Mouse (Mus musculus): ENCODE data around the gene Phactr3. TPM values are rescaled to one million over a fixed set of nuclear protein-coding genes. Genes with fewer than 3 reads are reported as not detected.
"Not testable (repeated sequence)": the region's sequence is repeated elsewhere in the genome, so short reads cannot be mapped to it uniquely, and the experiment has no call there.

Gene Phactr3
- 53.9 and 57.5 TPM in 2 replicates for polyA plus RNA-seq (2015; fragmentation: Nextera tagmentation; extraction: Ambion mirVana)

- Histone ChIP-seq H3K36me3 (no peaks in the 10 kb centered on the region), H3K4me1 (peaks cover 11% of the 10 kb centered on the region), H3K9me3 (no peaks in the 10 kb centered on the region), H3K4me2 (replicated peaks) (peak within 1 kb of the TSS; percentile 91), H3K27ac (replicated peaks) (no peak within 1 kb of the TSS), H3K27me3 (peaks cover 19% of the 10 kb centered on the region), H3K4me3 (peak within 1 kb of the TSS; percentile 44), H3K9ac (replicated peaks) (peak within 1 kb of the TSS; percentile 48)
- WGBS, result 1% methylated on average over 45 of the region's 45 CpGs
- peak; percentile 59; the same call in 1 of the 2 replicates for ATAC-seq (replicated peaks)
Observed at GRCm38 (mm10) chr2:178118801-178119560, at the start of gene Phactr3. TSS of gene Phactr3 (plus strand) at chr2:178118975.

- not testable (repeated sequence) for ATAC-seq (replicated peaks); H3K27me3 ChIP-seq; H3K27ac ChIP-seq (replicated peaks); H3K9me3 ChIP-seq; H3K36me3 ChIP-seq; H3K4me1 ChIP-seq
- peak within 1 kb of the TSS; percentile 41; the same call in 1 of the 2 replicates for H3K9ac ChIP-seq (replicated peaks)
- WGBS, result 0% methylated on average over 9 of the region's 14 CpGs
- peak within 1 kb of the TSS; percentile 44 for H3K4me3 ChIP-seq
- peak within 1 kb of the TSS; percentile 47 for H3K4me2 ChIP-seq (replicated peaks)
Observed at GRCm38 (mm10) chr2:178078166-178078717, 40.5 kb upstream of the Phactr3 start, which contains the start of gene Zfp931. TSS of gene Zfp931 (minus strand) at chr2:178078476.

GRCm38 (mm10) chr2:178089586-178089985 is 29.2 kb upstream of the Phactr3 start:
- H3K9me3 ChIP-seq, result no peaks in the 10 kb centered on the region

GRCm38 (mm10) chr2:178098021-178098420 is 20.8 kb upstream of the Phactr3 start:
- Histone ChIP-seq H3K27ac (replicated peaks) (no peak overlapping the region), H3K9ac (replicated peaks) (no peak overlapping the region), H3K4me2 (replicated peaks) (no peak overlapping the region), H3K4me1 (no peaks in the 10 kb centered on the region), H3K27me3 (no peaks in the 10 kb centered on the region; the same call in 1 of the 2 replicates), H3K36me3 (no peaks in the 10 kb centered on the region), H3K9me3 (no peaks in the 10 kb centered on the region), H3K4me3 (no peak overlapping the region)
- no peak for ATAC-seq (replicated peaks)
- 4% methylated on average over 2 of the region's 2 CpGs for WGBS

More at GRCm38 (mm10) chr2:178089586-178089985, 29.2 kb upstream of the Phactr3 start:
- Histone ChIP-seq H3K27ac (replicated peaks) (no peak overlapping the region), H3K9ac (replicated peaks) (no peak overlapping the region), H3K4me3 (no peak overlapping the region), H3K27me3 (no peaks in the 10 kb centered on the region), H3K4me2 (replicated peaks) (no peak overlapping the region), H3K36me3 (no peaks in the 10 kb centered on the region), H3K4me1 (no peaks in the 10 kb centered on the region)
- no peak for ATAC-seq (replicated peaks)

GRCm38 (mm10) chr2:178101957-178102356 is 16.8 kb upstream of the Phactr3 start:
- no peaks in the 10 kb centered on the region for H3K36me3 ChIP-seq
- H3K4me2 ChIP-seq (replicated peaks), result no peak overlapping the region
- no peak overlapping the region for H3K9ac ChIP-seq (replicated peaks)
- H3K27ac ChIP-seq (replicated peaks), result no peak overlapping the region
- 16% methylated on average over 7 of the region's 7 CpGs for WGBS
- H3K4me1 ChIP-seq, result no peaks in the 10 kb centered on the region
- no peak overlapping the region for H3K4me3 ChIP-seq
- H3K9me3 ChIP-seq, result no peaks in the 10 kb centered on the region
- no peaks in the 10 kb centered on the region; the same call in 1 of the 2 replicates for H3K27me3 ChIP-seq
- ATAC-seq (replicated peaks), result peak; percentile 42

GRCm38 (mm10) chr2:178117946-178118345 is 829 bp upstream of the Phactr3 start:
- H3K4me2 ChIP-seq (replicated peaks), result no peak overlapping the region
- ATAC-seq (replicated peaks), result peak; percentile 39
- H3K36me3 ChIP-seq, result no peaks in the 10 kb centered on the region
- no peak overlapping the region for H3K4me3 ChIP-seq
- H3K4me1 ChIP-seq, result peaks cover 11% of the 10 kb centered on the region
- H3K27ac ChIP-seq (replicated peaks), result no peak overlapping the region
- WGBS, result 22% methylated on average over 12 of the region's 12 CpGs
- H3K27me3 ChIP-seq, result peaks cover 19% of the 10 kb centered on the region
- H3K9me3 ChIP-seq, result no peaks in the 10 kb centered on the region
- H3K9ac ChIP-seq (replicated peaks), result no peak overlapping the region

- Histone ChIP-seq H3K27me3 (peaks cover 19% of the 10 kb centered on the region), H3K9me3 (no peaks in the 10 kb centered on the region), H3K27ac (replicated peaks) (no peak overlapping the region), H3K4me3 (peak overlapping the region; percentile 44), H3K36me3 (no peaks in the 10 kb centered on the region), H3K4me1 (peaks cover 11% of the 10 kb centered on the region), H3K9ac (replicated peaks) (peak overlapping the region; percentile 48), H3K4me2 (replicated peaks) (peak overlapping the region; percentile 91)
- 22% methylated on average over 19 of the region's 19 CpGs for WGBS
- no peak for ATAC-seq (replicated peaks)
Observed at GRCm38 (mm10) chr2:178119561-178120355, 983 bp downstream of the Phactr3 start.

- peaks cover 11% of the 10 kb centered on the region for H3K4me1 ChIP-seq
- H3K9me3 ChIP-seq, result no peaks in the 10 kb centered on the region
- H3K27me3 ChIP-seq, result peaks cover 19% of the 10 kb centered on the region
- no peak overlapping the region for H3K4me2 ChIP-seq (replicated peaks)
- H3K36me3 ChIP-seq, result no peaks in the 10 kb centered on the region
- H3K9ac ChIP-seq (replicated peaks), result no peak overlapping the region
- H3K27ac ChIP-seq (replicated peaks), result no peak overlapping the region
- ATAC-seq (replicated peaks), result no peak
- H3K4me3 ChIP-seq, result no peak overlapping the region
Observed at GRCm38 (mm10) chr2:178120356-178120645, 1.5 kb downstream of the Phactr3 start.

GRCm38 (mm10) chr2:178120651-178121374 is 2.0 kb downstream of the Phactr3 start:
- Histone ChIP-seq H3K27ac (replicated peaks) (no peak overlapping the region), H3K9me3 (no peaks in the 10 kb centered on the region), H3K36me3 (no peaks in the 10 kb centered on the region), H3K4me2 (replicated peaks) (no peak overlapping the region), H3K4me3 (no peak overlapping the region), H3K4me1 (peaks cover 11% of the 10 kb centered on the region), H3K27me3 (peaks cover 19% of the 10 kb centered on the region), H3K9ac (replicated peaks) (no peak overlapping the region)
- ATAC-seq (replicated peaks), result no peak
- WGBS, result 91% methylated on average over 8 of the region's 8 CpGs

GRCm38 (mm10) chr2:178121375-178121688 is 2.6 kb downstream of the Phactr3 start:
- ATAC-seq (replicated peaks), result no peak
- Histone ChIP-seq H3K27me3 (peaks cover 19% of the 10 kb centered on the region), H3K9me3 (no peaks in the 10 kb centered on the region), H3K4me1 (peaks cover 11% of the 10 kb centered on the region), H3K4me3 (no peak overlapping the region), H3K36me3 (no peaks in the 10 kb centered on the region), H3K4me2 (replicated peaks) (no peak overlapping the region), H3K9ac (replicated peaks) (no peak overlapping the region), H3K27ac (replicated peaks) (no peak overlapping the region)
- WGBS, result 53% methylated on average over 2 of the region's 2 CpGs

- Histone ChIP-seq H3K9ac (replicated peaks) (no peak overlapping the region), H3K9me3 (no peaks in the 10 kb centered on the region), H3K4me1 (peaks cover 11% of the 10 kb centered on the region), H3K4me3 (no peak overlapping the region), H3K4me2 (replicated peaks) (no peak overlapping the region), H3K27ac (replicated peaks) (no peak overlapping the region), H3K36me3 (no peaks in the 10 kb centered on the region), H3K27me3 (peaks cover 19% of the 10 kb centered on the region)
- ATAC-seq (replicated peaks), result no peak
- 36% methylated on average over 4 of the region's 4 CpGs for WGBS
Observed at GRCm38 (mm10) chr2:178121946-178122665, 3.3 kb downstream of the Phactr3 start.

Data from forebrain, embryonic 15.5 days (tissue).